Mouse (Mus musculus): ENCODE results near the gene Erbb3. TPM values are rescaled to one million over a fixed set of nuclear protein-coding genes. Genes with fewer than 3 reads are reported as not detected.

Gene Erbb3
- polyA plus RNA-seq (2012; rRNA removed) = 15.2 and 18.8 TPM in 2 replicates

GRCm38 (mm10) chr10:128589464-128590192 lies at the start of gene Erbb3:
TSS of gene Erbb3 (minus strand) at chr10:128589652.

GRCm38 (mm10) chr10:128626311-128627310 lies 37.2 kb upstream of the Erbb3 start, which contains the start of gene Rps26:
TSS of gene Rps26 (minus strand) at chr10:128626747.

GRCm38 (mm10) chr10:128565788-128566531 lies 23.5 kb downstream of the Erbb3 start, which contains the start of gene Pa2g4:
TSS of gene Pa2g4 (minus strand) at chr10:128565987.

GRCm38 (mm10) chr10:128548947-128549681 lies 40.3 kb downstream of the Erbb3 start, which contains the start of gene Rpl41:
TSS of gene Rpl41 (minus strand) at chr10:128549305.

GRCm38 (mm10) chr10:128547361-128548032 lies 42.0 kb downstream of the Erbb3 start, which contains the start of gene Zc3h10:
TSS of gene Zc3h10 (minus strand) at chr10:128547774.

GRCm38 (mm10) chr10:128525671-128526308 lies 63.7 kb downstream of the Erbb3 start, which contains the start of gene Esyt1:
TSS of gene Esyt1 (minus strand) at chr10:128525871.

Other genes with a start within 250 kb of the Erbb3 start
- gene Coq10a, start 220.7 kb downstream of the Erbb3 start, polyA plus RNA-seq (2012; rRNA removed) = 8.6 and 9.5 TPM in 2 replicates
- 7.5 and 9.2 TPM in 2 replicates for gene Ankrd52, start 212.5 kb downstream of the Erbb3 start, polyA plus RNA-seq (2012; rRNA removed)
- 0.83 and 0.84 TPM in 2 replicates for gene Slc39a5, start 188.4 kb downstream of the Erbb3 start, polyA plus RNA-seq (2012; rRNA removed)
- 9.5 and 10.9 TPM in 2 replicates for gene Nabp2, start 178.2 kb downstream of the Erbb3 start, polyA plus RNA-seq (2012; rRNA removed)
- gene Rnf41, start 178.0 kb downstream of the Erbb3 start, polyA plus RNA-seq (2012; rRNA removed) = 7.1 and 8.2 TPM in 2 replicates
- gene Smarcc2, start 130.4 kb downstream of the Erbb3 start, polyA plus RNA-seq (2012; rRNA removed) = 32.1 and 38.8 TPM in 2 replicates
- gene Myl6, start 95.5 kb downstream of the Erbb3 start, polyA plus RNA-seq (2012; rRNA removed) = 404 and 639 TPM in 2 replicates
- gene Myl6b, start 91.0 kb downstream of the Erbb3 start, polyA plus RNA-seq (2012; rRNA removed) = 1.6 and 1.9 TPM in 2 replicates
- 22.8 and 23.2 TPM in 2 replicates for gene Esyt1, start 63.8 kb downstream of the Erbb3 start, polyA plus RNA-seq (2012; rRNA removed)
- 6.9 and 7.8 TPM in 2 replicates for gene Zc3h10, start 41.9 kb downstream of the Erbb3 start, polyA plus RNA-seq (2012; rRNA removed)
- 1,075 and 1,307 TPM in 2 replicates for gene Rpl41, start 40.3 kb downstream of the Erbb3 start, polyA plus RNA-seq (2012; rRNA removed)
- 4.8 and 7.2 TPM in 2 replicates for gene Pa2g4, start 23.7 kb downstream of the Erbb3 start, polyA plus RNA-seq (2012; rRNA removed)
- 506 and 586 TPM in 2 replicates for gene Rps26, start 37.1 kb upstream of the Erbb3 start, polyA plus RNA-seq (2012; rRNA removed)
- 0.70 and 0.71 TPM in 2 replicates for gene Ikzf4, start 56.3 kb upstream of the Erbb3 start, polyA plus RNA-seq (2012; rRNA removed)
- 19.1 and 36.0 TPM in 2 replicates for gene Suox, start 84.4 kb upstream of the Erbb3 start, polyA plus RNA-seq (2012; rRNA removed)
- gene Rab5b, start 106.6 kb upstream of the Erbb3 start, polyA plus RNA-seq (2012; rRNA removed) = 35.8 and 44.6 TPM in 2 replicates
- 1.5 and 1.8 TPM in 2 replicates for gene Pmel, start 114.5 kb upstream of the Erbb3 start, polyA plus RNA-seq (2012; rRNA removed)
- gene Cdk2, start 115.4 kb upstream of the Erbb3 start, polyA plus RNA-seq (2012; rRNA removed) = 4.8 and 7.7 TPM in 2 replicates
- gene Dgka, start 155.2 kb upstream of the Erbb3 start, polyA plus RNA-seq (2012; rRNA removed) = 11.9 and 18.1 TPM in 2 replicates
- gene Pym1, start 158.2 kb upstream of the Erbb3 start, polyA plus RNA-seq (2012; rRNA removed) = 7.1 and 7.7 TPM in 2 replicates
- gene Mmp19, start 201.3 kb upstream of the Erbb3 start, polyA plus RNA-seq (2012; rRNA removed) = 1.2 and 1.7 TPM in 2 replicates
- 4.2 and 6.2 TPM in 2 replicates for gene Dnajc14, start 214.4 kb upstream of the Erbb3 start, polyA plus RNA-seq (2012; rRNA removed)
- gene Tmem198b, start 214.7 kb upstream of the Erbb3 start, polyA plus RNA-seq (2012; rRNA removed) = 9.4 and 11.5 TPM in 2 replicates
- 0.31 and 0.76 TPM in 2 replicates for gene Sarnp, start 227.7 kb upstream of the Erbb3 start, polyA plus RNA-seq (2012; rRNA removed)
- gene Ormdl2, start 232.0 kb upstream of the Erbb3 start, polyA plus RNA-seq (2012; rRNA removed) = 39.1 and 41.1 TPM in 2 replicates